Mouse (Mus musculus): ENCODE measurements at regions not wholly inside any gene's neighbourhood (a gene's known extent, or its start where the extent isn't known, plus 50 kb on each side); places are given as distances from the start of the nearest gene placed in this dataset.

DNA sequence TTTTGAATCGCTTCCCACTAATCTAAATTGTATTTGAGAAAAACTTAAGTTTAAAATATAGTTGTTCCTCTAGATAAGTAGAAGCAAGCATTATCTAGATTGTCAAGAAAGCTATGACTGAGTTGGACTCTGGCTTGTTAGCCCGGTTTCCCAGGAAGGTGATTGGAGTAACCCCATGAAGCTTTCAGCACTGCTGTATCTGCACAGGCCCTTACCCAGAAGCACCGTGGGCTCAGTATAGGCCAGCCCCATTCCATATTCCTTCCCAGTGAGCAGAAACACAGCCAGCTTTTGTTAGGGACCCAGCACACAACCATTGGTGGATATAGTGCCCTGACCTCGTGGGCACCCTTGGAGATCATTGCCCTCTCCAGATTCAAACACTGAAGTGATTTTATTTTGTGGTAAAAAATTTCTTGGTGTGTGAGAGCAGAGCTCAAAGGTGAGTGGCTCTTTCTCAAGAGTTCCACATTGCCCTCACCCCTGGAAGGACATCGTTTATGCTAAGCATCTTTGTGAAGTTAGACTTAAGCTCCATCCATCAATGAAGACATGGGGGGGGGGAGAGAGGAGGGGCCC, 323.3 kb upstream of the Rnaseh2b start:
- no peak overlapping the region for H3K9ac ChIP-seq
- H3K4me2 ChIP-seq (replicated peaks): no peak overlapping the region
- ATAC-seq (ENCODE audit: low FRiP score): no peak
- H3K4me3 ChIP-seq: no peak overlapping the region
- no peaks in the 10 kb centered on the region for H3K9me3 ChIP-seq (replicated peaks)
- H3K36me3 ChIP-seq: no peaks in the 10 kb centered on the region
- H3K27ac ChIP-seq: no peak overlapping the region
- WGBS: 72% methylated on average over 5 of the region's 5 CpGs
- no peaks in the 10 kb centered on the region for H3K27me3 ChIP-seq
- H3K4me1 ChIP-seq: no peaks in the 10 kb centered on the region

DNA sequence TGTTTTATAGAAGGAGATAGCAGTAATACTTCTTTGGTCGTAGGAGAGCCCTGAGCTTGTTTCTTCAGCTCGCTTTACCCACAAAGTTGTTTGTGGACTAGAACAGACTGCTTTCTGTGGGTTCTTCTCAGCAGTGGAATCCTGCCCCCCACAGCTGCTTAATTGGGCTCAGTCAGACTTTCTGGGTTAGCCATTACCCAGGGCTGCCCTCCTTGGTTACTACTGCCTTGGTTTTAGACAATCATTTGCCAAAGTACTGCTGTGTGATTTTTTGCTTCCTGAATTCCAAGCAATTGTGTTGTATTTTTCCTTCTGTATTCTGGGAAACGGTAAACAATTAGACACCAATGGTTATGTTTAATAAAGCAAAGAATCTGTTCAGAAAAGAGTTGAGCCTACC, 321.8 kb upstream of the Rnaseh2b start:
- Histone ChIP-seq H3K4me2 (replicated peaks) (no peak overlapping the region), H3K9me3 (replicated peaks) (no peaks in the 10 kb centered on the region), H3K27me3 (no peaks in the 10 kb centered on the region), H3K27ac (no peak overlapping the region), H3K4me1 (no peaks in the 10 kb centered on the region), H3K4me3 (no peak overlapping the region), H3K36me3 (no peaks in the 10 kb centered on the region), H3K9ac (no peak overlapping the region)
- WGBS: 80% methylated on average over 3 of the region's 3 CpGs
- ATAC-seq (ENCODE audit: low FRiP score): no peak

DNA sequence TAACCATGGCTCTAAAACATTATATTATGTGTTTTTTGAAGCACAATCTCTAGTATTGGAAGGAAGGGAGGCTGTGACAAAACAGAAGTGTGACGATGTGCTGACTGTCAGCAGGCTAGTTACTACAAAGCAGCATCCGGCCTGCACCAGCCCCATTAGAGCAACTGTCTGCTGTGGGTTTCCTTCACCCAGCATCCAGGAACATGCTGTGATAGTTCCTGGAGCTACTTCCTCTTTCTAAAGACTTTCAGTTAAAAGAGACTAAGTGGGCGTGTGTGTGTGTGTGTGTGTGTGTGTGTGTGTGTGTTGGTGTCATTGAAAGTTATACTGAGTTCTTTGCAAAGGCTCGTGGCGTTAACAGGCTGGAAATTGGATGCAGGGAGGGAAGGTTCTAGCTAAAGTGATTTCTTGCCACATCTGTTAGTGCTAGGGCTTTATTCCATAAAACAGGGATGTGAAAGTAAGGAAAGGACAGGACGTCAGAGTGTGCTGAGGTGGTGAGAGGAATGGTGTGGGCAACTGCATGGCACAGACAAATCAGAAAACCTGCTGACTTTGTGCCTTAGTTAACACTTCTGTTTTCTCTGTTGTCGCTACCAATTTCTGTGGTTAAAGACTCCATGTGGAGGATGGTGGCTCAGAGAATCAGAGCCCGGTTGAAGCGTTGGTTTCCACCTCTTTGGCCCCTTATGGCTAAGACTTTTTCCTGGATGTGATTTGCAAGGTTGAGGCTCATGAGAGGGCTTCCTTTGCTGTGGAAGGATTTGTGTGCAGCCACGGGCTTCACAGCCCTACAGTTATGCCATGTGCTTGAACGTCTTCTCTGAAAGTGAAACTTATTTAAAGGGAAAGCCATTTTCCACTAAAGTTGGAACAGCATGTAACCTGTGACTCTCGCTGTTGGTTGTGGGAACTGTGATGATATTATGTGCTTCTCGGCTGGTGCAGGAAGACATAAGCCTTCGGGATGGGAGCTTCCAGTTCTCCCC, 321.0 kb upstream of the Rnaseh2b start:
- WGBS: 75% methylated on average over 14 of the region's 14 CpGs

DNA sequence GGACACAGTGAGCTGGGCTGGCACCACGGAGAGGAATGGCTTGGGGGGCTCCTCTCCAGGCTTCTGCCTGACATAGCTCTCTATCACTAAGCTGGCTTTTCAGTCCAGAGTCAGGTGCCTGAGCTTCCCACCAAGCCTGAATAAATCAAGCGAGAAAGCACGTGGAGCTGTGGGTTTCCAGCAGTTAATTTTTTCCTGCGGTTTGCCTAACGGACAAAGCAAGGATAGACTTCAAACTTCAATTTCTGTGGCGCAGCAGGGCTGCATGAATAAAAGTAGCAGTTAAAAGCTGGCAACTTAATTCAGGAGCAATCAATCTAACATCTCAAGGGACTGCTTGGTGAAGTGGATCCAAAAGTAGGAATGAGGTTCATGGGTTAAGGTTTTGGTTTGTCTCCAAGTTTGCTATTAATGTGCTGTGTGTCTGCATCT, 317.1 kb upstream of the Rnaseh2b start:
- WGBS: 65% methylated on average over 6 of the region's 6 CpGs
- H3K27me3 ChIP-seq: no peaks in the 10 kb centered on the region
- H3K9me3 ChIP-seq (replicated peaks): no peaks in the 10 kb centered on the region
- ATAC-seq (ENCODE audit: low FRiP score): no peak
- no peak overlapping the region for H3K9ac ChIP-seq
- H3K4me1 ChIP-seq: no peaks in the 10 kb centered on the region
- H3K4me2 ChIP-seq (replicated peaks): no peak overlapping the region
- H3K27ac ChIP-seq: no peak overlapping the region
- H3K36me3 ChIP-seq: no peaks in the 10 kb centered on the region
- no peak overlapping the region for H3K4me3 ChIP-seq

More for the DNA sequence above, 321.0 kb upstream of the Rnaseh2b start:
- ATAC-seq (ENCODE audit: low FRiP score): no peak
- Histone ChIP-seq H3K36me3 (no peaks in the 10 kb centered on the region), H3K4me3 (no peak overlapping the region), H3K4me2 (replicated peaks) (no peak overlapping the region), H3K27ac (no peak overlapping the region), H3K9me3 (replicated peaks) (no peaks in the 10 kb centered on the region), H3K4me1 (no peaks in the 10 kb centered on the region), H3K9ac (no peak overlapping the region), H3K27me3 (no peaks in the 10 kb centered on the region)

DNA sequence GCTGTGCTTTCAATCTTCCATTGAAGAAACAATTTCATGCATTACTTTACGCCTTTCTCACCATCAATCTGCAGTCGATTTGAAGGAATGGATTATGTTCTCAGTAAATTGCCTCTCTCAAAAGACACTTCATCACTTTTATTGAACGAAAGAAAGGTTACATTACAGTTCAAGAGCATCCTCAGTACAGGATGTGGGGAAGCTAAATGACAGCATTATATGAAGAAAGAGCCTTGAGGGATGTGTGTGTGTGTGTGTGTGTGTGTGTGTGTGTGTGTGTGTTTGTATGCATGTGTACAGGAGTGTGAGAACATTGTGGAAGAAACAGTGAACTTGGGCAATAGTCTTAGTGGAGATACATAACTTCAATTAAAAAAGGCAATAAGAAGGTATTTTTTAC, 311.8 kb upstream of the Rnaseh2b start:
- Histone ChIP-seq H3K27ac (no peak overlapping the region), H3K4me2 (replicated peaks) (no peak overlapping the region), H3K4me1 (no peaks in the 10 kb centered on the region), H3K9me3 (replicated peaks) (no peaks in the 10 kb centered on the region), H3K36me3 (no peaks in the 10 kb centered on the region), H3K4me3 (no peak overlapping the region), H3K9ac (no peak overlapping the region), H3K27me3 (no peaks in the 10 kb centered on the region)
- ATAC-seq (ENCODE audit: low FRiP score): no peak
- WGBS: 61% methylated on average over 3 of the region's 3 CpGs

DNA sequence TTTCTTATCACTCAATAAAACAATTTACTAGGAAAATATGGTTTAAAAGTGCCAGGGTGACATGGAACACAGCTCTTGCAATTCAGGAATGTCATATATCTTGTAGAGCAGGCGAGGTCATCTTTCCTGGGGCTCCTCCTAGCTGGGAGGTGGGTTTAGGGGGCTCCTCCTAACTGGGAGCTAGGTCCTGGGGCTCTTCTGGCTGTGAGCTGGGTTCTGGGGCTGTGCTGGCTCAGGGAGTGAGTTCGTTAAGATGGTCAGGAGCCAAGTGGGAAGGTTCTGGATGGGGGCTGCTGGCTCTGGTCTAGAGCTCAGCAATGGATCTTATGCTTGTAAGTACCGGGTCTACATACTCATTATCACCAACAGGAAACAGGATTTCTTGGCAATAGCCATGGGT, 306.8 kb upstream of the Rnaseh2b start:
- no peaks in the 10 kb centered on the region for H3K9me3 ChIP-seq (replicated peaks)
- ATAC-seq (ENCODE audit: low FRiP score): no peak
- no peak overlapping the region for H3K4me2 ChIP-seq (replicated peaks)
- H3K27me3 ChIP-seq: no peaks in the 10 kb centered on the region
- H3K27ac ChIP-seq: no peak overlapping the region
- no peaks in the 10 kb centered on the region for H3K4me1 ChIP-seq
- no peak overlapping the region for H3K4me3 ChIP-seq
- 84% methylated on average over 3 of the region's 3 CpGs for WGBS
- H3K9ac ChIP-seq: no peak overlapping the region
- H3K36me3 ChIP-seq: no peaks in the 10 kb centered on the region

DNA sequence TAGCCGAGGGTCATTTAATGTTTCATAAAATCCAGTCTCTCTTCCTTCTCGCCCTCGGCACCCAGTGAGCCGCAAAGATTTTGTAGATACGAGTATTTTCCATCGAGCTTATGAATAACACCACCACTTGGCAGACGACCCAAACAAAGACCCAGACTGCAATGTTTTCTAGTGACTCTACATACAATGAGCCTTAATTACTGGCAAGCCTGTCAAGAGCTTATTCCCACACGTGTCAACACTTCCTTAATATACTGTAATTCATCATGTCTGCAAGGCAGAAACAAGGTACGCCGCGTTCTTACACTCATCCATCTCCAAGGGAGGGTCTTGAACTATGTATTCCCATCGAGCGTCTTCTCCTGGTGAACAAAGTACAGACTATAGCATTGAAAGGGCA, 306.2 kb upstream of the Rnaseh2b start:
- Histone ChIP-seq H3K36me3 (no peaks in the 10 kb centered on the region), H3K4me2 (replicated peaks) (no peak overlapping the region), H3K9ac (no peak overlapping the region), H3K27me3 (no peaks in the 10 kb centered on the region), H3K9me3 (replicated peaks) (no peaks in the 10 kb centered on the region), H3K4me1 (no peaks in the 10 kb centered on the region), H3K27ac (no peak overlapping the region), H3K4me3 (no peak overlapping the region)
- 79% methylated on average over 13 of the region's 13 CpGs for WGBS
- no peak for ATAC-seq (ENCODE audit: low FRiP score)

DNA sequence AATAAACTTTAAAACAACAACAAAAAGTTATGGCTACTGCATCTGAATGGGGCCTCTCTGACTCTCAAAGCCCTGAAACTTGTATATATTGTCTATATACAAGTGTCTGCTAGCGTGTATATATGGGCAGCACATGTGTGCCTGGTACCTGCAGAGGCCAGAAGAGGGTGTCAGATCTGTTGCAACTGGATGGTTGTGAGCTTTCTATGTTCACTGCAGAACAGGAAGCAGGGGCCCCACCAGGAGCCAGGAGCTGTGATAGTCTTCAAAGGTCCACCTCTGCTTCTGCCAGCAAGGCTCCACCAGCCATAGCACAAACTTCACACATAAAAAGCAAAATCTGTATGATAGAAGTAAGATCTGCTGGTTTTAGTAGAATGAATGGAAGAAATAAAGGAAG, 297.1 kb upstream of the Rnaseh2b start:
- no peaks in the 10 kb centered on the region for H3K27me3 ChIP-seq
- no peak overlapping the region for H3K9ac ChIP-seq
- no peak overlapping the region for H3K27ac ChIP-seq
- no peaks in the 10 kb centered on the region for H3K36me3 ChIP-seq
- H3K4me3 ChIP-seq: no peak overlapping the region
- 91% methylated on average over 1 of the region's 1 CpGs for WGBS
- peaks cover 2% of the 10 kb centered on the region; the same call in 1 of the 2 replicates for H3K4me1 ChIP-seq
- no peak overlapping the region for H3K4me2 ChIP-seq (replicated peaks)
- no peaks in the 10 kb centered on the region for H3K9me3 ChIP-seq (replicated peaks)
- ATAC-seq (ENCODE audit: low FRiP score): no peak

DNA sequence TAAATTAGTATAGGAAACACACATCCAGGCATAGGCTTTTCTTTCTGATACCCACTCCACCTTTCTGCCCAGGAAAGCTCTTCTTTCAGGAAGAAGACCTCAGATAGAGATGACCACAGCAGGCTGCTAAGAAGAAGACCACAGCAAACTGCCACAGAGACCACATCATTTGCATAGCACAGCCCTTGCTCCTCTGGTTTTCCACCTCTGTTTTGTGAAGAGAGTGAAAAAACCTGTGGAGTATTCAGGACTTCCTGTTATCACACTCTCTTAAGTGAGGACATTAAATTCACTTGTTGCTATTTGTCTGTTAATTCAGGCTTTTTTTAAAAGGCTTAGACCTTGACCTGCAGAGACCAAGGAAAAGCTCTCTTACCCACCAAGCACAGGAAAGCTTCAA, 294.7 kb upstream of the Rnaseh2b start:
- Histone ChIP-seq H3K27me3 (no peaks in the 10 kb centered on the region), H3K9me3 (replicated peaks) (no peaks in the 10 kb centered on the region), H3K4me2 (replicated peaks) (no peak overlapping the region), H3K27ac (no peak overlapping the region), H3K36me3 (no peaks in the 10 kb centered on the region), H3K9ac (no peak overlapping the region), H3K4me1 (peaks cover 12% of the 10 kb centered on the region), H3K4me3 (no peak overlapping the region)
- no peak for ATAC-seq (ENCODE audit: low FRiP score)

DNA sequence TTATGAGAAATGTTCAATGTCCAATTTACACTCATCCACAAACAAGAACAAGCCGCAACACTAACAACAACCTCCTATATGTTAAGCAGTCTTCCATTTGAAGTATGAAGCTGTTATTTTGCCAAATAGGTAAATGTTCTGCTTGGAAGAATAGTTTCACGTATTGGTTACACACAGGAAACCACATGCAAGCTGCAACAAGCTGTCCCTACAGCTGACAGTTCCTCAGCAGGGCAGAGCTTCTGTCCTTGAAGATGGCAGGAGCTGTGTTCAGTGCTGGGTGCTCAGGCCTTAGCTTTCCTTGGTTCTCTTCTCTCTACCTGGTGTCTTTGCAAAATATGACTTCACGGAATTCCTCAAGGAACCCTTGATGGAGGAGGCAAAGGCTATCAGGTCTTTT, 294.1 kb upstream of the Rnaseh2b start:
- Histone ChIP-seq H3K9me3 (replicated peaks) (no peaks in the 10 kb centered on the region), H3K4me1 (peaks cover 17% of the 10 kb centered on the region), H3K36me3 (no peaks in the 10 kb centered on the region), H3K9ac (no peak overlapping the region), H3K4me2 (replicated peaks) (no peak overlapping the region), H3K4me3 (no peak overlapping the region), H3K27ac (no peak overlapping the region), H3K27me3 (no peaks in the 10 kb centered on the region)
- WGBS: 84% methylated on average over 3 of the region's 3 CpGs
- ATAC-seq (ENCODE audit: low FRiP score): no peak

DNA sequence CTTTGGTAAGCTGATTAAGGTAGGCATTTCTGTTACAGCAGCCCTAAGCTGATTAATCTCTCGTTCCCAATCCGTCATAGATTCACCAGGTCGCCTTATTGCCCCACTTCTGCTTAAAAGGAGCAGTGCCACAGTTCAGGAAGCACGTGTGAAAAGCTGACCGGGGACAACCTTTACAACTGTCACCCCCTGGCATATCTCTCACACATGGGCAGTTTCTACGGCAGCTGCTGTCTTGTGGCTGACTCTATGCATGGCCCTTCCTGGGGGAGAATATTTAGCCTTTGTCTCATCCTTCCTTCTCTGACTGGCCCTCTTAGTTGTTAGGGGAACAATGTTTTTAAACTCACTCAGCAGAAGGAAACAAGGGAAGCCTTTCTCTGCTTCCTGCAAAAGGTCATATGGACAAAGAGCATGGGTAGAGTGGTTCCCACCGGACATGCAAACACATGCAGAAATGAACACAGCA, 290.9 kb upstream of the Rnaseh2b start:
- Histone ChIP-seq H3K9me3 (replicated peaks) (no peaks in the 10 kb centered on the region), H3K27ac (no peak overlapping the region), H3K27me3 (no peaks in the 10 kb centered on the region), H3K4me3 (no peak overlapping the region), H3K4me2 (replicated peaks) (no peak overlapping the region), H3K9ac (no peak overlapping the region), H3K4me1 (peaks cover 21% of the 10 kb centered on the region), H3K36me3 (no peaks in the 10 kb centered on the region)
- 18% methylated on average over 7 of the region's 7 CpGs for WGBS
- no peak for ATAC-seq (ENCODE audit: low FRiP score)

DNA sequence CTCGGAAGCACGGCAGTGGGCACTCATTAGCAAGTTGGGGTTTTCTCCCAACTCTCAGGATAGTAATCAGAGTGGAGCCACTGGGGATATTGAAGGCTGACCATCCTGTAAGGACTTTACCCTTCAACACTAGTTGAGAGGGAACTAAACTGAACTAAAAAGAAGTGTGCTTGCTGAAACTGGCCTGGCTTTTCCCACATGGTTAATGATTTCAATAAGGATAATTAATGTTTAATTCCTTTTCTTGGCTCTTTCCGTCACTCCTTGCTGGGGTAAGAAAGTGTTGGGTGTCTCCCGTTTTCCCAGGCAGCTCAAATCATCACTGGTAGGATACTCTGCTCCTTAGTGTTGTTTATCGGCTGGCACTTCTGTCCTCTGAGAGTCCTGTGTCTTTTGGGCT, 290.3 kb upstream of the Rnaseh2b start:
- Histone ChIP-seq H3K4me3 (no peak overlapping the region), H3K36me3 (no peaks in the 10 kb centered on the region), H3K4me1 (peaks cover 21% of the 10 kb centered on the region), H3K27me3 (no peaks in the 10 kb centered on the region), H3K9me3 (replicated peaks) (no peaks in the 10 kb centered on the region), H3K27ac (no peak overlapping the region), H3K9ac (no peak overlapping the region), H3K4me2 (replicated peaks) (no peak overlapping the region)
- no peak for ATAC-seq (ENCODE audit: low FRiP score)
- WGBS: 61% methylated on average over 5 of the region's 5 CpGs

All from hindbrain, embryonic 12.5 days (tissue).